Mouse (Mus musculus) midbrain, postnatal 0 days (tissue): ENCODE data around the gene Ctnnal1. TPM values are rescaled to one million over a fixed set of nuclear protein-coding genes. Genes with fewer than 3 reads are reported as not detected.

Experiments used
- ATAC-seq: fragments of 200-750 bp; cut with Nextera tagmentation; 2 replicates; pipeline ENCODE4 v1.8.0; 2017; ENCODE audit warnings: moderate number of reproducible peaks, mild to moderate bottlenecking, moderate TSS enrichment, moderate library complexity; ENCODE audit not compliant: low FRiP score
- DNase-seq: peaks from one replicate; pipeline ENCODE4 v3.0.0-alpha.2; 2015; ENCODE audit warnings: low spot score
- H3K27ac ChIP-seq: fragments of 300-500 bp; sonication (generic); 2 replicates; pipeline ENCODE4 v1.5.1; 2014; ENCODE audit warnings: low read depth, mild to moderate bottlenecking, low read length, mixed read lengths
- H3K27me3 ChIP-seq: fragments of 300-500 bp; sonication (generic); 2 replicates; pipeline ENCODE4 v1.6.1; 2014; ENCODE audit warnings: low read length, control low read depth, mixed read lengths; ENCODE audit not compliant: insufficient read depth
- H3K36me3 ChIP-seq: fragments of 300-500 bp; sonication (generic); 2 replicates; pipeline ENCODE4 v1.6.1; 2014; ENCODE audit warnings: low read length, control low read depth, mixed read lengths; ENCODE audit not compliant: insufficient read depth
- H3K4me1 ChIP-seq: fragments of 300-500 bp; sonication (generic); 2 replicates; pipeline ENCODE4 v1.6.1; 2014; ENCODE audit warnings: mild to moderate bottlenecking, control low read depth, antibody characterized with exemption, low read length, mixed read lengths; ENCODE audit not compliant: insufficient read depth
- H3K4me2 ChIP-seq: fragments of 300-500 bp; sonication (generic); 2 replicates; pipeline ENCODE4 v1.6.1; 2014; ENCODE audit warnings: low read depth, mild to moderate bottlenecking, low read length, mixed read lengths; ENCODE audit not compliant: poor library complexity, severe bottlenecking
- H3K4me3 ChIP-seq: fragments of 300-500 bp; sonication (generic); 2 replicates; pipeline ENCODE4 v1.5.1; 2014; ENCODE audit warnings: low read depth, mild to moderate bottlenecking, low read length, moderate library complexity
- H3K9ac ChIP-seq: fragments of 300-500 bp; sonication (generic); replicated peaks from 2 replicates; pipeline ENCODE4 v1.6.1; 2014; ENCODE audit warnings: mild to moderate bottlenecking, low read length, moderate library complexity, mixed read lengths; ENCODE audit not compliant: poor library complexity, severe bottlenecking
- H3K9me3 ChIP-seq: fragments of 300-500 bp; sonication (generic); 2 replicates; pipeline ENCODE4 v1.6.1; 2016; ENCODE audit warnings: low read length, control low read depth
- CTCF ChIP-seq: IDR thresholded peaks from 2 replicates; pipeline ENCODE4 v1.5.1; 2016; ENCODE audit warnings: antibody characterized with exemption, mild to moderate bottlenecking
- WGBS: fragments of 180-500 bp; shearing (Covaris S2); extraction: QIAGEN DNeasy Blood & Tissue Kit; methylation state at CpG from one replicate; pipeline ENCODE4 v1.1.7; 2014; 5-methylcytosine and 5-hydroxymethylcytosine counted together
- polyA plus RNA-seq: library from polyadenylated mRNA; unstranded; fragments of >200 nt; fragmentation: Nextera tagmentation; extraction: Ambion mirVana; gene quantifications from 2 replicates; pipeline ENCODE4 v1.2.1, GENCODE M21; 2015
- total RNA-seq: library from RNA; depleted of rRNA; stranded (reverse); fragments of >200 nt; gene quantifications from 2 replicates; pipeline ENCODE4 v1.2.3, GENCODE M21; 2014

Gene Ctnnal1
- total and polyA plus RNA-seq, 2 experiments from 2014 or later = 8.1 to 13.0 TPM

DNA sequence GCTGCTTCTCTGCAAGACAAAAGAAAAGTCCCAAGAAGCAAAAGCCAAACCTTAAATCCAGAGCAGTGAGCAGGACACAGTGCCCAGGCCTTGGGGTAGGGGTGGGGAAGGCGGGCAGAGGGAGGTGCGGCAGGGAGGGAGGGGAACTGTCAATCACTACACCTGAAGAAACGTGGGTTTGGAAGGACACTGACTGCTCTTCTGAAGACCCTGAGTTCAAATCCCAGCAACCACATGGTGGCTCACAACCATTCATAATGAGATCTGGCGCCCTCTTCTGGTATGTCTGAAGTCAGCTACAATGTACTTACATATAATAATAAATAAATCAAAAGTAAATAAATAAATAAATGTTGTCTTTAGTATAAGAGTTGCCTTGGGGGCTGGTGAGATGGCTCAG, 20.1 kb downstream of the Ctnnal1 start:
- TF ChIP-seq CTCF = no peak
- H3K27me3 ChIP-seq = no peaks in the 10 kb centered on the region
- ATAC-seq = no peak

DNA sequence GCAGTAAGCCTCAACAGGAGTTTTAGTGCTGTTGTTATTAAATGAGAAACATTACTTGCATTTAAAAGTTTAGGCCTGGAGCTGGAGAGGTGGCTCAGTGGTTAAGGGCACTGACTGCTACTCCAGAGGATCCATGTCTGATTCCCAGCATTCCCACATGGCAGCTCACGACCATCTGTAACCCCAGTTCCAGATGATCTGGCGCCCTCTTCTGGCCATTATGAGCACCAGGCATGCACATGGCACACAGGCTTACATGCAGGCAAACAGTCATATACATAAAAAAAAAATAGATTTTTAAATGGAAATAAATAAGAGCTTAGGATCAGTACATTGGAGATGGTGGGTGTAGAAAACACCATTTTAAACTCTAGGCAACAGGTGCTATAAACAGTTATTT, 21.0 kb downstream of the Ctnnal1 start:
- DNase-seq = no peak
- H3K9me3 ChIP-seq = no peaks in the 10 kb centered on the region
- H3K4me1 ChIP-seq = no peaks in the 10 kb centered on the region
- WGBS = 93% methylated on average over 2 of the region's 2 CpGs
- H3K27me3 ChIP-seq = no peaks in the 10 kb centered on the region
- no peak overlapping the region for H3K9ac ChIP-seq
- no peak overlapping the region for H3K4me3 ChIP-seq
- peak; percentile 47 for TF ChIP-seq CTCF
- H3K27ac ChIP-seq = no peak overlapping the region
- peaks cover 12% of the 10 kb centered on the region for H3K36me3 ChIP-seq
- no peak overlapping the region for H3K4me2 ChIP-seq
- no peak for ATAC-seq

More for the DNA sequence above, 20.1 kb downstream of the Ctnnal1 start:
- Histone ChIP-seq H3K9ac (no peak overlapping the region), H3K4me1 (no peaks in the 10 kb centered on the region), H3K4me2 (no peak overlapping the region), H3K27ac (no peak overlapping the region), H3K36me3 (peaks cover 10% of the 10 kb centered on the region), H3K9me3 (no peaks in the 10 kb centered on the region), H3K4me3 (no peak overlapping the region)
- WGBS = 92% methylated on average over 4 of the region's 4 CpGs
- no peak for DNase-seq

DNA sequence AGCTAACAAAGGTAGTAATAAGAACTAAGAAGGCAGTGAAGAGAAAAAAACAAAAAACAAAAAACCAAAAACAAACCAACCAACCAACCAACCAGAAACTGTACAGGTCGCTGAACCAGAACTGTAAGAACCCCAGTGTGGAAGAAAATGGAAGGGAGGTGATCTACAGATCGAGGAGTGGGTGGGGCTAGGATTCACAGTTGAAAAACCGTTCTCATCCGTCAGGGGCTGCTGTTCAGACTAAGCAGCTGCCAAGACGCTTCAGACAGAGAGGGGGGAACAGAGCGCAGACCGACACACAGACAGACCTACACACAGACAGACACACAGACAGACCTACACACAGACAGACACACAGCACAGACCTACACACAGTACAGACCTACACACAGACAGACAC, 22.5 kb downstream of the Ctnnal1 start:
- Histone ChIP-seq H3K4me2 (no peak overlapping the region), H3K9ac (no peak overlapping the region), H3K4me3 (no peak overlapping the region), H3K36me3 (peaks cover 22% of the 10 kb centered on the region), H3K27ac (no peak overlapping the region), H3K27me3 (no peaks in the 10 kb centered on the region), H3K9me3 (no peaks in the 10 kb centered on the region), H3K4me1 (no peaks in the 10 kb centered on the region)
- TF ChIP-seq CTCF = no peak
- no peak for DNase-seq
- 78% methylated on average over 7 of the region's 7 CpGs for WGBS
- no peak for ATAC-seq

DNA sequence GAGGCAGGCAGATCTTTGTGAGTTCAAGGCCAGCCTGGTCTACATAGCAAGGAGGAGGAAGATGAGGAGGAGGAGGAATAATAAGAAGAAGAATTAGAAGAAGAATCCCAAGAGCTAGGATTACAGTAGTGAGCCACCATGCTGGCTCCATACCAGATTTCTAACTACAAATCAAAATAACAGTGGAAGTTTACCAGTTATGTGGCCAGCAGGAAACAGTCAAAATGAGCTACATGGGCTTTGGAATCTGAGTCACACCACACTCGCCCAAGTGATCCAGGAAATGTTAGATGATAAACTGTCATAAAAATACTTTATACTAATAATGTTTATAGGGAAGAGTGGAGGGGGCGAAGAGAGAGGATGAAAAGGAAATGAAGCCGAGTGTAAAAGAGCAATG, 24.7 kb downstream of the Ctnnal1 start:
- H3K4me2 ChIP-seq = no peak overlapping the region
- no peaks in the 10 kb centered on the region for H3K27me3 ChIP-seq
- no peak overlapping the region for H3K9ac ChIP-seq
- H3K36me3 ChIP-seq = peaks cover 31% of the 10 kb centered on the region
- DNase-seq (no peak), ATAC-seq (no peak)
- no peaks in the 10 kb centered on the region for H3K9me3 ChIP-seq
- WGBS = 88% methylated on average over 3 of the region's 3 CpGs
- no peak for TF ChIP-seq CTCF
- no peak overlapping the region for H3K4me3 ChIP-seq
- no peaks in the 10 kb centered on the region for H3K4me1 ChIP-seq
- H3K27ac ChIP-seq = no peak overlapping the region

DNA sequence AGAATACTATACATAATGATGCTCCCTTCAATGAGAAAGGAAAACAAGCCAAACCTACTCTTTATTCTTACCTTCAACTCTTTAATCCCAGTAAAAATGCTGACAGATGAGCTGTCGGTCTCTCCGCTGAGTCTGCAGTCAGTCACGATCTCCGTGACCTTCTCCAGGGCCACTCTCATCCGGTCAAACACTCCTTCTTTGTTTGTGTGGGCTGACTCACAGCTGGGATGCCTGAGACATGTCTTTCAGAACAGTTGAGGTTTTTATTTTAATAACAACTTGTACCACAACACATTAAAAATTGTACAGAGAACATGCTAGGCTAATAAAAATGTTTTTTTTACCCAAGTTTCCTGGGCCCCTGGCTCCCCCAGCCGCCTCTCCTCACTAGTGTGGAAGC, 27.3 kb downstream of the Ctnnal1 start:
- no peak for DNase-seq
- 90% methylated on average over 6 of the region's 6 CpGs for WGBS
- no peak for TF ChIP-seq CTCF
- Histone ChIP-seq H3K27ac (no peak overlapping the region), H3K4me1 (no peaks in the 10 kb centered on the region), H3K27me3 (no peaks in the 10 kb centered on the region), H3K9ac (no peak overlapping the region), H3K9me3 (no peaks in the 10 kb centered on the region), H3K36me3 (peaks cover 41% of the 10 kb centered on the region), H3K4me2 (no peak overlapping the region), H3K4me3 (no peak overlapping the region)
- ATAC-seq = no peak

DNA sequence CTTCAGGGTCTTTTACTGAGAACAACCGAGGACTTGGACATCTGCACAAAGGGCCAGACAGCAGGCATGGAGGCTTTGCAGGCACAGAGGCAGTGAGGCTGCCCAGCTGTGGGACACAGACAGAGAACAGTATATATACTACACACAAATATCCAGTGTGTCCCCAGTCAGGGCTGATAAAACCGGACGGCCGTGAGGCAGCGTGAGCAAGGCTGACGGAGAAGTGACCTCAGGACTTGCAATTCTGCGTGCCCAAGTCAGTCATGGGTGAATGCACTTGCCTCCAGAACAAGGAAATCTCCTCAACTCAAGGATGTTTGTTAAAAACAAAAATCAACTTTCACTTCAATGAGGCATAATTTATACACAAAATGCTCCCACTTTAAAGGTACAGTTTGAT, 33.0 kb downstream of the Ctnnal1 start:
- Histone ChIP-seq H3K4me1 (no peaks in the 10 kb centered on the region), H3K4me2 (no peak overlapping the region), H3K9ac (no peak overlapping the region), H3K27me3 (no peaks in the 10 kb centered on the region), H3K4me3 (no peak overlapping the region), H3K36me3 (peaks cover 44% of the 10 kb centered on the region), H3K27ac (no peak overlapping the region), H3K9me3 (no peaks in the 10 kb centered on the region)
- WGBS = 87% methylated on average over 7 of the region's 7 CpGs
- DNase-seq = no peak
- no peak for TF ChIP-seq CTCF
- no peak for ATAC-seq
